Mouse (Mus musculus) midbrain, postnatal 0 days (tissue): Measurements from ENCODE around the gene Wdr25. TPM values are rescaled to one million over a fixed set of nuclear protein-coding genes. Genes with fewer than 3 reads are reported as not detected.

Experiments used
- ATAC-seq: fragments of 200-750 bp; cut with Nextera tagmentation; 2 replicates; pipeline ENCODE4 v1.8.0; 2017; ENCODE audit warnings: moderate number of reproducible peaks, mild to moderate bottlenecking, moderate TSS enrichment, moderate library complexity; ENCODE audit not compliant: low FRiP score
- DNase-seq: peaks from one replicate; pipeline ENCODE4 v3.0.0-alpha.2; 2015; ENCODE audit warnings: low spot score
- H3K27ac ChIP-seq: fragments of 300-500 bp; sonication (generic); 2 replicates; pipeline ENCODE4 v1.5.1; 2014; ENCODE audit warnings: low read depth, mild to moderate bottlenecking, low read length, mixed read lengths
- H3K27me3 ChIP-seq: fragments of 300-500 bp; sonication (generic); 2 replicates; pipeline ENCODE4 v1.6.1; 2014; ENCODE audit warnings: low read length, control low read depth, mixed read lengths; ENCODE audit not compliant: insufficient read depth
- H3K36me3 ChIP-seq: fragments of 300-500 bp; sonication (generic); 2 replicates; pipeline ENCODE4 v1.6.1; 2014; ENCODE audit warnings: low read length, control low read depth, mixed read lengths; ENCODE audit not compliant: insufficient read depth
- H3K4me1 ChIP-seq: fragments of 300-500 bp; sonication (generic); 2 replicates; pipeline ENCODE4 v1.6.1; 2014; ENCODE audit warnings: mild to moderate bottlenecking, control low read depth, antibody characterized with exemption, low read length, mixed read lengths; ENCODE audit not compliant: insufficient read depth
- H3K4me2 ChIP-seq: fragments of 300-500 bp; sonication (generic); 2 replicates; pipeline ENCODE4 v1.6.1; 2014; ENCODE audit warnings: low read depth, mild to moderate bottlenecking, low read length, mixed read lengths; ENCODE audit not compliant: poor library complexity, severe bottlenecking
- H3K4me3 ChIP-seq: fragments of 300-500 bp; sonication (generic); 2 replicates; pipeline ENCODE4 v1.5.1; 2014; ENCODE audit warnings: low read depth, mild to moderate bottlenecking, low read length, moderate library complexity
- H3K9ac ChIP-seq: fragments of 300-500 bp; sonication (generic); replicated peaks from 2 replicates; pipeline ENCODE4 v1.6.1; 2014; ENCODE audit warnings: mild to moderate bottlenecking, low read length, moderate library complexity, mixed read lengths; ENCODE audit not compliant: poor library complexity, severe bottlenecking
- H3K9me3 ChIP-seq: fragments of 300-500 bp; sonication (generic); 2 replicates; pipeline ENCODE4 v1.6.1; 2016; ENCODE audit warnings: low read length, control low read depth
- CTCF ChIP-seq: IDR thresholded peaks from 2 replicates; pipeline ENCODE4 v1.5.1; 2016; ENCODE audit warnings: antibody characterized with exemption, mild to moderate bottlenecking
- WGBS: fragments of 180-500 bp; shearing (Covaris S2); extraction: QIAGEN DNeasy Blood & Tissue Kit; methylation state at CpG from one replicate; pipeline ENCODE4 v1.1.7; 2014; 5-methylcytosine and 5-hydroxymethylcytosine counted together
- polyA plus RNA-seq: library from polyadenylated mRNA; unstranded; fragments of >200 nt; fragmentation: Nextera tagmentation; extraction: Ambion mirVana; gene quantifications from 2 replicates; pipeline ENCODE4 v1.2.1, GENCODE M21; 2015
- total RNA-seq: library from RNA; depleted of rRNA; stranded (reverse); fragments of >200 nt; gene quantifications from 2 replicates; pipeline ENCODE4 v1.2.3, GENCODE M21; 2014

Gene Wdr25
- total and polyA plus RNA-seq, 2 experiments from 2014 or later = 5.1 to 6.5 TPM

DNA sequence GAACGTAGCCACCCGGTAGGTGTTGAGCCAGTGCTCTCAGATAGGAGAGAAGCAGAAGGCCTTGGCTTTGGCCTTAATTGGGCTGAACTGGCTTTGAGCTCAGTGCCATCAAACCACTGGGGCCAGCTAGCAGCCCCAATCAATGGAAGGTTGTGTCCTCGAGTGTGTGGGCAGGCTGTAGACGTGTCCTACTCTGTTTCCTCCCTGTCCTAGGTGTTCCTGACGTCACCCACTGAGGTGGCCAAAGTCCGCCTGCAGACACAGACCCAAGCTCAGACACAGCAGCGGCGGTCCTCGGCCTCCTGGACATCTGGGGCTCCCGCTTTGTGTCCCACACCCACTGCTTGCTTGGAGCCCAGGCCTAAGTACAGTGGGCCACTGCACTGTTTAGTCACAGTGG is 38.4 kb upstream of the Wdr25 start:
- WGBS = 91% methylated on average over 10 of the region's 10 CpGs

GRCm38 (mm10) chr12:108856186-108856585 is 37.2 kb upstream of the Wdr25 start:
- H3K36me3 ChIP-seq = peaks cover 11% of the 10 kb centered on the region
- no peak for TF ChIP-seq CTCF
- ATAC-seq (no peak), DNase-seq (no peak)
- no peak overlapping the region for H3K9ac ChIP-seq
- WGBS = 86% methylated on average over 8 of the region's 8 CpGs
- H3K9me3 ChIP-seq = no peaks in the 10 kb centered on the region
- no peak overlapping the region for H3K4me2 ChIP-seq
- H3K27ac ChIP-seq = no peak overlapping the region
- H3K4me3 ChIP-seq = no peak overlapping the region
- no peaks in the 10 kb centered on the region for H3K27me3 ChIP-seq
- no peaks in the 10 kb centered on the region for H3K4me1 ChIP-seq

More for the DNA sequence above, 38.4 kb upstream of the Wdr25 start:
- Histone ChIP-seq H3K9me3 (no peaks in the 10 kb centered on the region), H3K9ac (no peak overlapping the region), H3K4me2 (no peak overlapping the region), H3K27me3 (no peaks in the 10 kb centered on the region), H3K27ac (no peak overlapping the region), H3K36me3 (0 out of 2 replicates have a peak, but pooled peaks cover 2% of the 10 kb centered on the region), H3K4me3 (no peak overlapping the region), H3K4me1 (0 out of 2 replicates have a peak, but pooled peaks cover 3% of the 10 kb centered on the region)
- ATAC-seq (no peak), DNase-seq (no peak)
- no peak for TF ChIP-seq CTCF

DNA sequence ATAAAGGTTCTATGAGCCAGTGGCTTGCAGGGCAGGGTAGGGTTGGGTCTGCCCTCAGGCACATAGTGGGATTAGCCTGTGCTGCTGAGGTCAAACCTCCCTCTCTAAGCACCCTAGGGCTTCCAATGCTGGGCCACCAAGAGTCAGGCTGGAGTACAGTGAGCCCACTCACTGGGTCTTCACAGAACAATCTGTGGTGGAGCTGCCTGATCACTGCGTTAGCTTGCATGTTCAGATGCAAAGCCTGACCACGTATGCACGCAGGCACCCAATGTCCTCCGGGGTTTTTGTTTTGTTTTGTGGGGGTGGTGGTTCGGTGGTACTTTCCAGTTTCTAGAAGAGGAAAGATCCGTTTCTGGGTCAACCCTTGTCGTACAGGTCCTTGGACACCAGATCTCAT is 36.3 kb upstream of the Wdr25 start:
- ATAC-seq (no peak), DNase-seq (no peak)
- H3K36me3 ChIP-seq = peaks cover 20% of the 10 kb centered on the region
- WGBS = 82% methylated on average over 7 of the region's 7 CpGs
- no peaks in the 10 kb centered on the region for H3K4me1 ChIP-seq
- no peaks in the 10 kb centered on the region for H3K9me3 ChIP-seq
- H3K9ac ChIP-seq = no peak overlapping the region
- no peak overlapping the region for H3K27ac ChIP-seq
- H3K27me3 ChIP-seq = no peaks in the 10 kb centered on the region
- TF ChIP-seq CTCF = no peak
- no peak overlapping the region for H3K4me2 ChIP-seq
- no peak overlapping the region for H3K4me3 ChIP-seq

DNA sequence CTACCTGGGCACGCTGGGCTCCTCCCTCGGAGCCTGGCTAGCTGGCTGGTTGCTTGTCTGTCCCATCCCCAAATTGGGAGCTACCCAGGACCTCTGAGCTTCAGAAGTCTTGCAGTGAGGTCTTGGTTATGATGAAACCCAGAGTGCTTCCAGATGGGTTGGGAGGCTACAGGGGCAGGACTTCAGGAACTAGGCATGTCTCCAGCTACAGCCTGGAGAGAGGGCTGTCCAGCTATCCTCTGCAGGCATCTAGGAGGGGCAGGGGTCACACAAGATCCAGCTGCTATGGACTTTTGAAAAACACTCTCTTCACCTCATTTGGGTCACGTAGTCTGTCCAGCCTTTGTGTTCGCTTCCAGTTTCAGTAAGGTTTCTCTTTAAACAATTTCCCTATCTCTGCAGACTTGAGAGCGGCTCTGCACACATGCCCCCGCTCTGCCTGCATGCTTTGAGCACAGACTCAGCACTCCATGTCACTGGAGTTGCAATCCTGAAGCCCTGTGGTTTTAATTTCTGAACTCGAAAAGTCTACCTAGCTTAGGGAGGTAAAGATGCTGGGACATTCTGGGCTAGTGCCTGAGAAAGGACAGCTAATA is 35.7 kb upstream of the Wdr25 start:
- no peak overlapping the region for H3K27ac ChIP-seq
- H3K4me3 ChIP-seq = no peak overlapping the region
- TF ChIP-seq CTCF = no peak
- no peak overlapping the region for H3K9ac ChIP-seq
- no peak for ATAC-seq
- 92% methylated on average over 7 of the region's 7 CpGs for WGBS
- H3K9me3 ChIP-seq = no peaks in the 10 kb centered on the region
- peaks cover 26% of the 10 kb centered on the region for H3K36me3 ChIP-seq
- no peak overlapping the region for H3K4me2 ChIP-seq
- no peaks in the 10 kb centered on the region for H3K27me3 ChIP-seq
- no peak for DNase-seq
- no peaks in the 10 kb centered on the region for H3K4me1 ChIP-seq

GRCm38 (mm10) chr12:108858486-108858885 is 34.9 kb upstream of the Wdr25 start:
- 84% methylated on average over 5 of the region's 5 CpGs for WGBS

DNA sequence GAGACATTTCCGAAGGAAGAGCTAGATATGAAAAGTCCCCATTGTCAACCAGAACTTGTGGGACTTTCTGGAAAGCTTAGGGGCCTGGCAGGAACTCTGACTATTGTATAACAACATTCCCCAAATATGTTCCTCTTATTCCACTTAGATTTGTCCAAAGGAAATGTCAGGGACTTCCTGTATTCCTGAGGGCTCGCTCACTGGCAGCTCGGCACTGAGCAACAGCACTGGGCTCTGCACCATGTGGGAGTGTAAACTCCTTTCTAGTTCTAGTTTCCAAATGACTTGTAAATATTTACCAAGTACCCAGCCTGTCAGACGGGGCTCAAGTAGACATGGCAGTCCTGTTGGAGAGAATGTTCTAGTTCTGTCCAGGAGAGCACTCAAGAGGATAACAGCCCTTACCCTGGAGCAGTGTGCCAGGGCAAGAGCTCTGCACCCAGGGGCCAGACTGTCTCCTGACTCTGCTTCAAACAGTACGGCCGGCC is 28.4 kb upstream of the Wdr25 start:
- Histone ChIP-seq H3K27me3 (no peaks in the 10 kb centered on the region), H3K9ac (no peak overlapping the region), H3K4me3 (no peak overlapping the region), H3K4me1 (no peaks in the 10 kb centered on the region), H3K4me2 (no peak overlapping the region), H3K9me3 (no peaks in the 10 kb centered on the region), H3K27ac (no peak overlapping the region), H3K36me3 (peaks cover 84% of the 10 kb centered on the region)
- ATAC-seq (no peak), DNase-seq (no peak)
- no peak for TF ChIP-seq CTCF
- 93% methylated on average over 6 of the region's 6 CpGs for WGBS

More at GRCm38 (mm10) chr12:108858486-108858885, 34.9 kb upstream of the Wdr25 start:
- Histone ChIP-seq H3K4me2 (no peak overlapping the region), H3K9ac (no peak overlapping the region), H3K27me3 (no peaks in the 10 kb centered on the region), H3K27ac (no peak overlapping the region), H3K4me1 (no peaks in the 10 kb centered on the region), H3K4me3 (no peak overlapping the region), H3K9me3 (no peaks in the 10 kb centered on the region), H3K36me3 (peaks cover 33% of the 10 kb centered on the region)
- DNase-seq = no peak
- ATAC-seq = no peak
- TF ChIP-seq CTCF = no peak
